Mouse (Mus musculus) heart, embryonic 12.5 days (tissue): ENCODE results near the gene Slc2a6. TPM values are rescaled to one million over a fixed set of nuclear protein-coding genes. Genes with fewer than 3 reads are reported as not detected.

Experiments
- ATAC-seq: fragments of 200-750 bp; cut with Nextera tagmentation; 2 replicates; pipeline ENCODE4 v1.8.0; 2017; ENCODE audit warnings: moderate TSS enrichment, moderate library complexity; ENCODE audit not compliant: insufficient number of reproducible peaks, low FRiP score
- H3K27ac ChIP-seq: fragments of 300-500 bp; sonication (generic); 2 replicates; pipeline ENCODE4 v1.5.1; 2016; ENCODE audit warnings: mild to moderate bottlenecking, moderate library complexity; ENCODE audit not compliant: poor library complexity, severe bottlenecking
- H3K27me3 ChIP-seq: fragments of 300-500 bp; sonication (generic); replicated peaks from 2 replicates; pipeline ENCODE4 v1.6.1; 2016; ENCODE audit warnings: mild to moderate bottlenecking, moderate library complexity
- H3K36me3 ChIP-seq: fragments of 300-500 bp; sonication (generic); 2 replicates; pipeline ENCODE4 v1.6.1; 2016; ENCODE audit warnings: mild to moderate bottlenecking, moderate library complexity
- H3K4me1 ChIP-seq: fragments of 300-500 bp; sonication (generic); replicated peaks from 2 replicates; pipeline ENCODE4 v1.6.1; 2016; ENCODE audit warnings: mild to moderate bottlenecking
- H3K4me2 ChIP-seq: fragments of 300-500 bp; sonication (generic); 2 replicates; pipeline ENCODE4 v1.6.1; 2016; ENCODE audit warnings: mild to moderate bottlenecking, moderate library complexity
- H3K4me3 ChIP-seq: fragments of 300-500 bp; sonication (generic); 2 replicates; pipeline ENCODE4 v1.5.1; 2016; ENCODE audit warnings: mild to moderate bottlenecking
- H3K9ac ChIP-seq: fragments of 300-500 bp; sonication (generic); 2 replicates; pipeline ENCODE4 v1.6.1; 2016; ENCODE audit warnings: mild to moderate bottlenecking, moderate library complexity
- H3K9me3 ChIP-seq: fragments of 300-500 bp; sonication (generic); replicated peaks from 2 replicates; pipeline ENCODE4 v1.6.1; 2016; ENCODE audit warnings: mild to moderate bottlenecking, moderate library complexity
- WGBS: fragments of 180-500 bp; shearing (Covaris S2); methylation state at CpG from one replicate; pipeline ENCODE4 v1.1.7; 2016; 5-methylcytosine and 5-hydroxymethylcytosine counted together
- polyA plus RNA-seq: library from polyadenylated mRNA; unstranded; fragments of >200 nt; fragmentation: Nextera tagmentation; extraction: Ambion mirVana; gene quantifications from 2 replicates; pipeline ENCODE4 v1.2.1, GENCODE M21; 2016

Slc2a6 gene
- polyA plus RNA-seq, 1 experiment from 2014 or later = 0.47 TPM

DNA sequence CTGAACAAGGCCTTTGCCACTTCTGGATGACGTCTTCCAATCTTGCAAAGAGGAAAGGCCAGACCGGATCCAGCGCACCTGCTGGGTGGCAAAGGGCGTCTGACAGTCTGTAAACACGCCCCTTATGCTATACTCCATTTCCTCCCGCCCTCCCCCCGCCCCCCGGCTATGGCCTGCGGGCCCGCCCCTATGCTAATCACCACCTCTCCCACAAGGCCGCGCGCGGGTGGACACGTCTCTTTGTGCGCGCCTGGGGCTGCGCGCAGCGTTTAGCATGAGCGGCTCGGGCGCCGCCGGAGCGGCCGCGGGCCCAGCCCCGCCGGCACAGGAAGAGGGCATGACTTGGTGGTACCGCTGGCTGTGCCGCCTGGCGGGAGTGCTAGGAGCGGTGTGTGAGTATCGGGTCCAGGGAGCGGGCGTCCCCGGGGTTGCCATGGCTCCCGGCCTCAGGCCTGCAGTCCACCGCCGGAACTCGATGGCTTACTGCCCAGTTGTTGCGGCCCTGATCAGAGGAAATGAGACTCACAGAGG lies 18.0 kb downstream of the Slc2a6 start, which contains the start of gene Cacfd1:
Cacfd1 (plus strand) TSS at position 213 of the 531 bp plus-strand sequence.
- Histone ChIP-seq H3K27ac (peak within 1 kb of the TSS; percentile 65; the same call in 1 of the 2 replicates), H3K4me1 (peaks cover 22% of the 10 kb centered on the region), H3K27me3 (0 out of 2 replicates have a peak, but pooled peaks cover 6% of the 10 kb centered on the region), H3K9ac (peak within 1 kb of the TSS; percentile 93), H3K4me3 (peak within 1 kb of the TSS; percentile 74), H3K4me2 (peak within 1 kb of the TSS; percentile 82), H3K9me3 (no peaks in the 10 kb centered on the region), H3K36me3 (peaks cover 13% of the 10 kb centered on the region)
- WGBS = under 1% methylated on average over 43 of the region's 43 CpGs
- ATAC-seq = peak; percentile 95

DNA sequence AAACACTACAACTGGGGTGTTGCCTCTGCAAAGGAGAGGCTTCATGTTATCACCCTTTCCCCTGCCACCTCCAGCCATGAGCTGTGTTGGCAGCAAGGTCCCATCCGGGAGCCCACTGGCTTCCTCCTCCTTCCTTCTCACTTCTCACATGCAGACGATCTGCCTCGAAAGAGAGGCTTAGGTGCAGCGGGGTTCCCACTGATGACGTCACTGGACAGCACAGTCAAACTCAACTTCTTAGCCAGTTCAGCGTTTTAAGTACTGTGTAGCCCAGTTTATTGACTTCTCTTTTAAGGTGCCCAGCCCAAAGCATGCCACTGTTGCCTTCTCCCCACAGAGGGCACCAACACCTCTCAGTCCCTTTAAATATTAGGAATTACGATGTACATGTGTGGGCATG lies 20.1 kb downstream of the Slc2a6 start:
- H3K4me3 ChIP-seq = no peak overlapping the region
- no peak overlapping the region for H3K9ac ChIP-seq
- no peaks in the 10 kb centered on the region for H3K36me3 ChIP-seq
- no peak overlapping the region for H3K4me2 ChIP-seq
- ATAC-seq = no peak
- 61% methylated on average over 7 of the region's 7 CpGs for WGBS
- H3K27me3 ChIP-seq = 0 out of 2 replicates have a peak, but pooled peaks cover 6% of the 10 kb centered on the region
- H3K4me1 ChIP-seq = peaks cover 22% of the 10 kb centered on the region
- H3K9me3 ChIP-seq = no peaks in the 10 kb centered on the region
- H3K27ac ChIP-seq = no peak overlapping the region

DNA sequence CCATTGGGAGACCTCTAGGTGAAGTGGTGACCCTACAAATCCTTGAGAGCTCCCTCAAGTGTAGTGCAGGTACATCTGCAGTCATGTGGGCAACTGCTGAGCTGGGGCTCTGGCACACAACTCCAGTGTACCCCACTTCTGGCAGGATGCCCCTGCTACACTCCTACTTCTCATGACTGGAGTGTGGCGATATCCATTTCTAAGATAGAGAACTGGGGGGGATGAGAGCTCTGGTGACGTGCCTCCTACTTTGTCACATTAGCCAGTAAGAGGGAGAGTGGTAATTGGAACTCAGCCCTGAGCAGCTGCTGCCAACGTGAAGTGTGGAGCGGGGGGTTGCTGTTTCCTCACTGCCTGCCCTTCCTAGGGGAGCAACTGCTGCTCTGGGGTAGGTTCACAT lies 21.5 kb downstream of the Slc2a6 start:
- peaks cover 14% of the 10 kb centered on the region for H3K4me1 ChIP-seq
- 0 out of 2 replicates have a peak, but pooled peaks cover 6% of the 10 kb centered on the region for H3K27me3 ChIP-seq
- no peak overlapping the region for H3K4me3 ChIP-seq
- 53% methylated on average over 4 of the region's 4 CpGs for WGBS
- no peak overlapping the region for H3K9ac ChIP-seq
- no peak for ATAC-seq
- no peak overlapping the region for H3K27ac ChIP-seq
- no peaks in the 10 kb centered on the region for H3K9me3 ChIP-seq
- no peak overlapping the region for H3K4me2 ChIP-seq
- H3K36me3 ChIP-seq = no peaks in the 10 kb centered on the region

DNA sequence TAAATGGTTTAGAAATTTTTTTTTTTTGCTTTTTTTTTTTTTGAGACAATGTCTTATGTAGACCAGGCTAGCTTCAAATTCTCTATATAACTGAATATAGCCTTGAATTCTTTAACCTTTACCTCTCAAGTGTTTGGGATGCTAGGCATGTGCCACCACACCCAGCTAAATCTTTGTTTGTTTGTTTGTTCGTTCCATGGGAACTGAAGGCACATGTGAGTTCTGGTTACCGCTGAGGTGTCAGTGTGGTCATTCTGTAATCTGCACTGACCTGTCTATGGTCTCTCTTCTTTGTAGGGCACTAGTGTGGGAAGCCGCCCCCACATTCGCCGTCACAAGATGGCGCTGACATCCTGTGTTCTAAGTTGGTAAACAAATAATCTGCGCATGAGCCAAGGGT lies 29.8 kb downstream of the Slc2a6 start:
- H3K4me1 ChIP-seq = no peaks in the 10 kb centered on the region
- H3K27me3 ChIP-seq = no peaks in the 10 kb centered on the region
- no peaks in the 10 kb centered on the region for H3K9me3 ChIP-seq
- 91% methylated on average over 7 of the region's 7 CpGs for WGBS
- no peak overlapping the region for H3K4me2 ChIP-seq
- no peak for ATAC-seq
- H3K36me3 ChIP-seq = no peaks in the 10 kb centered on the region
- H3K4me3 ChIP-seq = no peak overlapping the region
- no peak overlapping the region for H3K27ac ChIP-seq
- no peak overlapping the region for H3K9ac ChIP-seq

DNA sequence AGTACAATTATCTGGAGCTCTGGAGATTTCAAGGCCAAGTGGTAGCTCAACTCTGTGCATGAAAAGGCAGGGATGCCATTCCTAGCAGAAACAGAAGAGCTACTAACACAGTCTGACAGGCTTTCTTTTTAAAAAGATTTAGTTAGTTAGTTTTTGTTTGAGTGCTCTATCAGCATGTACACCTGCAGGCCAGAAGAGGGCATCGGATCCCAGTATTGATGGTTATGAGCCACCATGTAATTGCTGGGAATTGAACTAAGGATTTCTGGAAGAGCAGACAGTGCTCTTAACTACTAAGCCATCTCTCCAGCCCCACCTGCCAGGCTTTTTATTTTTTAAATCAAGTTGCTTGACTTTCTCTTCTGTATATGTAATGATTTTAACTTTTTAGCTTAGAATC lies 30.3 kb downstream of the Slc2a6 start:
- WGBS = 76% methylated on average over 1 of the region's 1 CpGs
- Histone ChIP-seq H3K36me3 (no peaks in the 10 kb centered on the region), H3K4me1 (no peaks in the 10 kb centered on the region), H3K4me2 (no peak overlapping the region), H3K9me3 (no peaks in the 10 kb centered on the region), H3K27me3 (no peaks in the 10 kb centered on the region), H3K4me3 (no peak overlapping the region), H3K9ac (no peak overlapping the region), H3K27ac (no peak overlapping the region)
- no peak for ATAC-seq

DNA sequence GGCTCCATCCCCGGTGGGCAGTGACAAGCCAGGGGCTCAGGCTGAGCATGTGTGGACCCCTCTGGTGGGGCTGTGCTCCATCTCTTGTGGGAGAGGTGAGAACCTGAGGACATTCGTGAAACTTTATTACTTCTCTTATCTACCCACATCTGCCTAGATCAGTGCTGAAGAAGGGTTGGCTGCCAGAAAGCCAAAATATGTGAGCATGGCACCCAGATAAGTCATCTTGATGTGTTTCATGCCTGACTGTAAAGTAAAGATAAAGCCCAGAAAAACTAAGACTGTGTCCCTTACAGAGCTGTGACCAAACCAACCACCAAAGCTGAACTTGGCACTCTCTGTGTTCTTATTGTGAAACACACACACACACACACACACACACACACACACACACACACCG lies 33.9 kb downstream of the Slc2a6 start:
- Histone ChIP-seq H3K9me3 (no peaks in the 10 kb centered on the region), H3K9ac (no peak overlapping the region), H3K4me2 (no peak overlapping the region), H3K27ac (no peak overlapping the region), H3K4me3 (no peak overlapping the region), H3K4me1 (no peaks in the 10 kb centered on the region), H3K27me3 (no peaks in the 10 kb centered on the region), H3K36me3 (no peaks in the 10 kb centered on the region)
- no peak for ATAC-seq
- WGBS = 68% methylated on average over 3 of the region's 3 CpGs

DNA sequence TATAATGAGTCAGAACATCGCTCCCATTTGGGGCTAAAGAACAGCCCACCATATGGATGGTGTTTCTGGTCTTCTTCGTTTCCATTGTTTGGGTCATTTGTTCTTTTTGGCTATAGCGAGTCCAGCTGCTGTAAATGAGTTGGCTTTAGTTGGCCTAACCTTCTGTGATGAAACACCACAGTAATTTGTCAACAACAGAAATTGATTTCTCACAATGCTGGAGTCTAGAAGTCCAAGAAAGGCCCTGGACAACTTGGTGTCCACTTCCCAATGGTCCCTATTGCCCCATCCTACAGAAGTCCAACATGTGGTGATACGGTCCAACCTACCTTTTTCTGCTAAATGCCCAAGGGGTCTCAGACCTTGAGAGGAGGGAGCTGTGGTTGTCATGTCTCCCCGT lies 43.2 kb downstream of the Slc2a6 start:
- 70% methylated on average over 5 of the region's 5 CpGs for WGBS
- ATAC-seq = no peak
- Histone ChIP-seq H3K9me3 (no peaks in the 10 kb centered on the region), H3K27me3 (peaks cover 34% of the 10 kb centered on the region), H3K4me3 (no peak overlapping the region), H3K4me2 (no peak overlapping the region), H3K4me1 (no peaks in the 10 kb centered on the region), H3K27ac (no peak overlapping the region), H3K9ac (no peak overlapping the region), H3K36me3 (no peaks in the 10 kb centered on the region)

DNA sequence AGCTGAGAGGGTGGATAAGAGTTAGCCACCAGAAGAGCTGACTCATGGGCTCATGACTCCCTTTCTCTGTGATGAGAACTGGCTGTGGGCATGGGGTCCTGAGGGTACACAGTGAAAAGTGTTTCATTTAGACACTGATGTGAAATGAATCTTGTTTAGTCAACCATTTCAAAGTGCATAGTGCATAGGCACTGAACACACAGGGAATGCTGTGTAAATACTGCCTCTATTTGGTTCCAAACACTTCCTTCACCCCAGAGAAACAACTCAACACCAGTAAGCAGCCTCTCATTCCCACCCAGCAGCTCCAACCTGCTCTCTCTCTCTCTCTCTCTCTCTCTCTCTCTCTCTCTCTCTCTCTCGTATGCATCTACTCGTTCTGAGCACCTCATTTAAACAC lies 43.6 kb downstream of the Slc2a6 start:
- H3K4me2 ChIP-seq = no peak overlapping the region
- no peaks in the 10 kb centered on the region for H3K4me1 ChIP-seq
- no peak for ATAC-seq
- H3K4me3 ChIP-seq = no peak overlapping the region
- no peaks in the 10 kb centered on the region for H3K36me3 ChIP-seq
- H3K27ac ChIP-seq = no peak overlapping the region
- 77% methylated on average over 2 of the region's 2 CpGs for WGBS
- H3K9ac ChIP-seq = no peak overlapping the region
- H3K9me3 ChIP-seq = no peaks in the 10 kb centered on the region
- H3K27me3 ChIP-seq = peaks cover 34% of the 10 kb centered on the region

DNA sequence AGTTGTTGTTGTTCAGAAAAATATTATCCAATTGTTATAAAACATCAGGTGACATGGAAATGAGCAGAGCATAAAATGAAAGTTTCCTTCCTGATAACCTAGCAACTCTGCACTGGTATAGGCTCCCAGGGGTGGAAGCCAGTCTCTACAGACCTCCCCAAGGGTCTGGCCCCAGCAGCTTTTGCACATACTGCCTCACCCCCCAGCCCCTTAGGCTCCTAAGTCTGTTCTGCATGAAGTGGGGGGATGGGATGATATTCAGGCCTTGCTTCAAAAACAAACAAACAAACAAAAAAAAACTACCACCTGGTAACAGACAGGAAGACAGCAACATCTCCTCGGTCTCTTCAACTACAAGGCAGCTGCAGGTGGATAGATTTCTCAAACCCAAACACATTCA lies 47.4 kb downstream of the Slc2a6 start:
- no peak for ATAC-seq
- Histone ChIP-seq H3K27ac (no peak overlapping the region), H3K9ac (no peak overlapping the region), H3K4me2 (no peak overlapping the region), H3K4me1 (no peaks in the 10 kb centered on the region), H3K9me3 (no peaks in the 10 kb centered on the region), H3K27me3 (peaks cover 32% of the 10 kb centered on the region), H3K4me3 (no peak overlapping the region), H3K36me3 (no peaks in the 10 kb centered on the region)
- WGBS = 59% methylated on average over 1 of the region's 1 CpGs

DNA sequence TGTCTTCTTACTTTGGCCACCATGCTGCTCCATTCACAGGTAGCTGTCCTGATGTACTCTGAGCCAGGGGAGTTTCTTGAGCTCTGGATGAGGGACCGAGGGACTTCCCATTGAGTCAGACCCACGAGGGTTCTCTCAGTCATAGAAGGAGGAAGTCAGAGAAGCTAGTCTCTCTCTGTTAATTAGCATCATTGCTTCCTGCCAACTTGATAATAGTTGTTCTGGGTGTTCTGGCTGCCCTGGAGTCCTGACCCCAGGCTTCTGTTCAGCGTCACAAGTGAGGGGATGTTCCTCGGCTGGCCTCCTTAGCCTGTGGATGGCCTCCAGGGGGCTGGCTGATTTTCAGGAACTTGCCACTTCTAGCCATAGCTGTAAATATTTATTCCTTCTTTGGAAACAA lies 53.8 kb downstream of the Slc2a6 start:
- no peaks in the 10 kb centered on the region for H3K4me1 ChIP-seq
- H3K27me3 ChIP-seq = peaks cover 34% of the 10 kb centered on the region
- WGBS = 30% methylated on average over 4 of the region's 4 CpGs
- H3K9me3 ChIP-seq = no peaks in the 10 kb centered on the region
- H3K36me3 ChIP-seq = no peaks in the 10 kb centered on the region
- no peak overlapping the region for H3K4me3 ChIP-seq
- no peak overlapping the region for H3K27ac ChIP-seq
- H3K9ac ChIP-seq = no peak overlapping the region
- H3K4me2 ChIP-seq = no peak overlapping the region
- no peak for ATAC-seq

DNA sequence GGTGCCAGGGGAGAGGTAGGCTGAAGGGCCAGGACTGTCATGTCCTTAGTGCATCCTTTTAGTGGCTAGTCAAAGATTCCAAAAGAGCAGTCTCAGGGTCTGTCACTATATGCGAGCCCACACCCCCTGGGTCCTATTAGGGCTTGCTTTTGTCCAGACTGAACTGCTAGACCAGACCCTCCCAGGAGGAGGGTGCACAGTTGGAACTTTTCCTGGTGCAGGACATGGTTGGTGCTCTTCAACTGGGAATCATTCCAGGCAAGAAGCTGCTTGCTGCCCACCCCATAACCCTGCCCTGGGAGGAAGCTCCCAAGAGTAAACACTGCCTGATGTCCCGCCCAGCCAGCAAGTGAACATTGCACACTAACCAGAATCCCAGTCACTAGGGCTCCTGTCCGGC lies 54.7 kb downstream of the Slc2a6 start, which contains the start of gene Adamts13:
Adamts13 (plus strand) TSS at position 301 of the 400 bp plus-strand sequence.
- Histone ChIP-seq H3K9ac (no peak within 1 kb of the TSS), H3K36me3 (no peaks in the 10 kb centered on the region), H3K27me3 (peaks cover 29% of the 10 kb centered on the region), H3K4me2 (no peak within 1 kb of the TSS), H3K4me3 (no peak within 1 kb of the TSS), H3K27ac (no peak within 1 kb of the TSS), H3K9me3 (no peaks in the 10 kb centered on the region), H3K4me1 (no peaks in the 10 kb centered on the region)
- 68% methylated on average over 3 of the region's 3 CpGs for WGBS
- no peak for ATAC-seq
